Mouse (Mus musculus): Measurements from ENCODE around the gene 1700016K19Rik. TPM values are rescaled to one million over a fixed set of nuclear protein-coding genes. Genes with fewer than 3 reads are reported as not detected.

1700016K19Rik gene
- polyA plus RNA-seq, 1 experiment from 2014 or later = 5.5 TPM

DNA sequence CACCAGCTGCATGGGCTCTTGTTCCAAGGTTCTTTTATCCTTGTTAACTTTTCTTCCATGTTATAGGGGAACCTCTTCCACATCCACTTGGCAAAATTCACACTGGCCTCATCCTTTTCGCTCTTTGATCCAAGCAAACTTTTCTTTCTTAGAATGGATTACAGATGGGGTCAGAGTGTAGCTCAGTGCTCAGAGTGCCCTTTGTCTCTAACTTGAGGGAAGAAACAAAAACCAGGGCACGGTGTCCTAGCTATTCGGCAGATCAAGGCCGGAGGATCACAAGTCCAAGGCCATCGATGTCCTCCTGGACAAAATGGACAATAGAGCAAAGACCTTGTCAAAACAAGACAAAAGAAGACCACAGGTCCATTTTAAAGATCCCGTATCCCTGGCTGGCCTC is 31.0 kb upstream of the 1700016K19Rik start:
- 80% methylated on average over 6 of the region's 6 CpGs for WGBS
- H3K27me3 ChIP-seq = peaks cover 38% of the 10 kb centered on the region

DNA sequence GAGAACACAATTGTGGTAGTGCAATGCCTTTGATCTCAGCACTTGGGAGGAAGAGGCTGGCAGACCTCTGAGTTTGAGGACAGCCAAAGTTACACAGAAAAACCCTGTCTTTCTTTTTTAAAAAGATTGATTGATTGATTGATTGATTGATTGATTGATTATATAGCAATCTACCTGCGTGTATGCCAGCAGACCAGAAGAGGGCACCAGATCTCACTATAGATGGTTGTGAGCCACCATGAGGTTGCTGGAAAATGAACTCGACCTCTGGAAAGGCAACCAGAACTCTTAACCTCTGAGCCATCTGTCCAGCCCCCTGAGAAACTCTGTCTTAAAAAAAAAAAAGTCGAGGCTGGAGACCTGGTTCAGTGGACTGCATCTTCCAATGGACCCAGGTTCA is 29.1 kb upstream of the 1700016K19Rik start:
- no peak overlapping the region for H3K4me2 ChIP-seq
- H3K4me1 ChIP-seq (replicated peaks) = peaks cover 18% of the 10 kb centered on the region
- no peak overlapping the region for H3K4me3 ChIP-seq
- ATAC-seq (ENCODE audit: low FRiP score) = no peak
- H3K9me3 ChIP-seq = no peaks in the 10 kb centered on the region
- WGBS = 20% methylated on average over 3 of the region's 3 CpGs
- no peak overlapping the region for H3K9ac ChIP-seq
- H3K27me3 ChIP-seq = peaks cover 23% of the 10 kb centered on the region
- no peaks in the 10 kb centered on the region for H3K36me3 ChIP-seq
- H3K27ac ChIP-seq = no peak overlapping the region

More for the DNA sequence above, 31.0 kb upstream of the 1700016K19Rik start:
- H3K9ac ChIP-seq = no peak overlapping the region
- H3K4me3 ChIP-seq = no peak overlapping the region
- H3K36me3 ChIP-seq = no peaks in the 10 kb centered on the region
- no peak for ATAC-seq (ENCODE audit: low FRiP score)
- no peak overlapping the region for H3K4me2 ChIP-seq
- peaks cover 36% of the 10 kb centered on the region for H3K4me1 ChIP-seq (replicated peaks)
- no peaks in the 10 kb centered on the region for H3K9me3 ChIP-seq
- no peak overlapping the region for H3K27ac ChIP-seq

DNA sequence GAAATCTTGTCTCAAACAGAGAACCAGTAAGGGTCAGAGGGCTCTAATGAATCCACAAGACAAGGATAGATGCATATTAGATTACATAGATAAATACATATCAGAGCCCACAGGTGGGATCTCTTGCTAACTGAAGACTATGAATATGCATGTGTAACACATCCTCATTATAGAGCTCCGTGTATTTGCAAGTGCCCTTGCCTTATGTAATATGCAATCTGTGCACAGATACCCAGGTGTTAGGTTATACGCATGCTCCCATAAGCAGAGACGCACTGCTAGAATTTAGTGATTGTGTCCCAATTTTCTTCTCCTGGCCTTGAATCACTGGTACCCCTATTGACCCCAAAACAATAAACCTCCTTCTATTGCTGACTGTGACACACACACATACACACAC is 27.5 kb upstream of the 1700016K19Rik start:
- Histone ChIP-seq H3K9ac (no peak overlapping the region), H3K27ac (no peak overlapping the region), H3K4me1 (replicated peaks) (peaks cover 2% of the 10 kb centered on the region), H3K36me3 (no peaks in the 10 kb centered on the region), H3K4me2 (no peak overlapping the region), H3K9me3 (no peaks in the 10 kb centered on the region), H3K27me3 (peaks cover 11% of the 10 kb centered on the region), H3K4me3 (no peak overlapping the region)
- WGBS = 88% methylated on average over 3 of the region's 3 CpGs
- no peak for ATAC-seq (ENCODE audit: low FRiP score)

DNA sequence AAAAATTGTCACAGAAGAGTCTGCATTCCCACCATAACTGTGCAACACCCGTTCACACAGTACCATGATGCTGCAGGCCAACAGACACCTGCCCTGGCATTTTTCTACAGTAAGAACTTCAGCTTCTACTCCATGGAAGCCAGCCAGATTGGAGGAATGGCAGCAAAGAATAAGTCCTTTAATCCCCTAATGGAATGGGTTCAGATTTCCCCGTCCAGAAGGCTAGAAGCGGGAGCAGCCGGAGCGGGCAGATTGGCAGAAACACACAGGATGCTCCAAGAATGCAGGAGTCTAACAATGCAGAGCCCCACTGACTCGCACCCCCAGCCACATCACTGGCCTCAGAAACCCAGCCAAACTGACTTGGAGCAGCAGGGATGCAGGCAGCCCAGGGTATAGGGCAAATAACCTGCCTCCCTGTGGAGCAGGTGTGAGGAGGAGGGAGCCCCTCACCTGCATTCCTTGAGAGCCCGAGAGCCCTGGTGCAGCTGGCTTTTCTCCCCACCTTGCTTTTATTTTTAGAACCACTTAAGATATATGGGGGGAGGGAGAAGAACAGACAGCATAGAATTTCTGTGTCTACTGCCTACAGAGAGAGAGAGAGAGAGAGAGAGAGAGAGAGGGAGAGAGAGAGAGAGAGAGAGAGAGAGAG is 26.7 kb upstream of the 1700016K19Rik start:
- Histone ChIP-seq H3K9ac (no peak overlapping the region), H3K9me3 (no peaks in the 10 kb centered on the region), H3K27ac (no peak overlapping the region), H3K4me2 (no peak overlapping the region), H3K4me3 (no peak overlapping the region), H3K36me3 (no peaks in the 10 kb centered on the region), H3K4me1 (replicated peaks) (no peaks in the 10 kb centered on the region), H3K27me3 (peaks cover 8% of the 10 kb centered on the region; the same call in 1 of the 2 replicates)
- no peak for ATAC-seq (ENCODE audit: low FRiP score)
- 38% methylated on average over 7 of the region's 7 CpGs for WGBS

DNA sequence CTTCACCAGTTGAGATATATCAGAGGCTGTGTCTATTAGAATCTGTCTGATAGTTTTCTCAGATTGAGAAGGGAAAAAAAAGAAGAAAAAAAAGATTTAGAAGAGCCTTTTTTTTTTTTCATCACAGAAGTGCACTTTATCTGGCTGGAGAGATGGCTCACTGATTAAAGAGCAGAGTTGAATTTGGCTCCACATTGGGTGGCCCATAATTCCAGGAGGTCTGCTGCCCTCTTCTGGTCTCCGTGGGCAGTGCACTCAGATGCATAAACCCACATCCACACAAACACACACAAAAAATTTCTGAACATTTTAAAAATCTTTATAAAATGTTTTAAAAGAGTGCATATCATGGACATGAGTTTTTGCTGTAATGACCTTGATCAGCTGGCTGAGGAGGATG is 25.7 kb upstream of the 1700016K19Rik start:
- no peaks in the 10 kb centered on the region for H3K36me3 ChIP-seq
- H3K27ac ChIP-seq = no peak overlapping the region
- H3K9ac ChIP-seq = no peak overlapping the region
- no peak for ATAC-seq (ENCODE audit: low FRiP score)
- peaks cover 8% of the 10 kb centered on the region; the same call in 1 of the 2 replicates for H3K27me3 ChIP-seq
- no peaks in the 10 kb centered on the region for H3K9me3 ChIP-seq
- no peak overlapping the region for H3K4me3 ChIP-seq
- no peak overlapping the region for H3K4me2 ChIP-seq
- WGBS = 98% methylated on average over 1 of the region's 1 CpGs
- no peaks in the 10 kb centered on the region for H3K4me1 ChIP-seq (replicated peaks)

DNA sequence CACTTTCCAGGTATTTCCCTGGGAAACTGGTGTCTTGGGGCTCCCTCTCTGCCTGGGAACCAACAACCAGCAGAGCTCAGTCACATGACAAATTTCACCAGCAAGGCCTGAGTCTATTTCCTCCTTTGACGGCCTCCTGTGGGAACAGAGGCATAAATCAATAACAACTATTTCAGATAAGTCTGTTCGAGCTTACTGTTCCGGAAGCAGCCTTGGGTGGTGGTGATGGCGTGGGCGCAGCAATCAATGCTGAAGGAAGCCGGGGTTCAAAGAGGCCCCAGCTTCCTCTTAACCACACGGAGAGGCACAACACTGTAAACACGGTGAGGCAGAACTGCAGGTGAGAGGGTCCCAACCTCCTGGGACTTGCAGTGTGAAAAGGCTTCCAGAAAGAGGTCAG is 23.0 kb upstream of the 1700016K19Rik start:
- no peaks in the 10 kb centered on the region for H3K4me1 ChIP-seq (replicated peaks)
- H3K9me3 ChIP-seq = no peaks in the 10 kb centered on the region
- no peaks in the 10 kb centered on the region for H3K36me3 ChIP-seq
- no peak overlapping the region for H3K9ac ChIP-seq
- H3K27me3 ChIP-seq = no peaks in the 10 kb centered on the region
- ATAC-seq (ENCODE audit: low FRiP score) = no peak
- H3K27ac ChIP-seq = no peak overlapping the region
- 67% methylated on average over 8 of the region's 8 CpGs for WGBS
- H3K4me2 ChIP-seq = no peak overlapping the region
- H3K4me3 ChIP-seq = no peak overlapping the region

DNA sequence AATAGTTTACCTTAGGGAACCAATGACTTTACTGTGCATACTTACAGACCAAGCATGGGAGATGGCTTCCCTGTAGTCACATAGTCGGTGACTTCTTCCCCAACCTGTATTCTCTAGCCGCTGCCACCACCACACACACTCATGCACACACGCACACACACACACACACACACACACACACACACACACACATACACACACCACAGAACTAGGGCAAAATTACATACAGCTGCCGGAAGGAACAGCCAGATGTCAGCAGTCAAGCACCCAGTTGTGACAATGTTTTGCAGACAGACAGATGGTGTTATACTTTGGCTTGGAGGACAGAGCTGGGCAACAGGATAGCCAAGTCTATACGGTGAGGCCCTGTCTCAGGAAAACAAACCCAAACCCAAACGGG is 21.7 kb upstream of the 1700016K19Rik start:
- Histone ChIP-seq H3K27ac (no peak overlapping the region), H3K9me3 (no peaks in the 10 kb centered on the region), H3K4me3 (no peak overlapping the region), H3K27me3 (no peaks in the 10 kb centered on the region), H3K9ac (no peak overlapping the region), H3K4me1 (replicated peaks) (no peaks in the 10 kb centered on the region), H3K36me3 (no peaks in the 10 kb centered on the region), H3K4me2 (no peak overlapping the region)
- WGBS = 84% methylated on average over 6 of the region's 6 CpGs
- ATAC-seq (ENCODE audit: low FRiP score) = no peak

DNA sequence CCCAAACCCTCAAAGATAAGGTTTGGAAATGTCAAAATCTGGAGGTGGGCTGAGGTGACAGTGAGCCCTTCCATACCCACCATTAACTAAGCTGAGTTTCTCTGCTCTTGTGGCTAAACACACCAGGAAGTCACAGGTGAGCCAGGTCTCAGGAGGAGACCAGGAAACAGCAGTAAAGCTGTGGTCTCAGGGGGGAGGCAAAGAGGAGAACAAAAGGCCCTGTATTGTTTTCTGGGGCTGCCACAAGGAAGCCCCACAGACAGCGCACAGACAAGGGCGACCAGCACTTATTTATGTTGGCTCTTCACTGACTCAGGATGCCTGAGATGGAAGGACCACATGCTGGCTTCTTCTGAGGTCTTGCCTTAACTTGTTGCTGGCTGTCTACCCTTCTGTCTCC is 19.3 kb upstream of the 1700016K19Rik start:
- Histone ChIP-seq H3K4me1 (replicated peaks) (no peaks in the 10 kb centered on the region), H3K9me3 (no peaks in the 10 kb centered on the region), H3K27ac (no peak overlapping the region), H3K4me3 (no peak overlapping the region), H3K36me3 (no peaks in the 10 kb centered on the region), H3K9ac (no peak overlapping the region), H3K4me2 (no peak overlapping the region), H3K27me3 (no peaks in the 10 kb centered on the region)
- no peak for ATAC-seq (ENCODE audit: low FRiP score)
- 40% methylated on average over 2 of the region's 2 CpGs for WGBS

DNA sequence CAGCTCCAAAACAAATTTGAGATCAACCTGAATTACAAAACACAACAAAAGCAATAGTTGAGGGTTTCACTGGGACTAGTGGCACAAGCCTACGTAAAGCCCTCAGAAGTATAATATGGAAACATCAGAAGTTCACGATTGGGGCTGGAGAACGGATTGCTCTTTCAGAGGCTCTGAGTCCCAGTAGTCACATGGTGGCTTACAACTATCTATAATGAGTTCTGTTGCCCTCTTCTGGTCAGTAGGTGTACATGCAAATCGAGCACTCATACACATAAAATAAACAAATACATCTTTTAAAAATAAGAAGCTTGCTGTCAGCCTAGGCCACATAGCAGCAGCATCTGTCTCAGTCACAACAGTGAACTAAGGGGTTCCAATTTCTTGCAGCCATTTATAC is 16.5 kb upstream of the 1700016K19Rik start:
- Histone ChIP-seq H3K4me1 (replicated peaks) (no peaks in the 10 kb centered on the region), H3K4me3 (no peak overlapping the region), H3K27ac (no peak overlapping the region), H3K36me3 (no peaks in the 10 kb centered on the region), H3K27me3 (no peaks in the 10 kb centered on the region), H3K4me2 (no peak overlapping the region), H3K9me3 (no peaks in the 10 kb centered on the region), H3K9ac (no peak overlapping the region)
- WGBS = 74% methylated on average over 4 of the region's 4 CpGs
- ATAC-seq (ENCODE audit: low FRiP score) = no peak

DNA sequence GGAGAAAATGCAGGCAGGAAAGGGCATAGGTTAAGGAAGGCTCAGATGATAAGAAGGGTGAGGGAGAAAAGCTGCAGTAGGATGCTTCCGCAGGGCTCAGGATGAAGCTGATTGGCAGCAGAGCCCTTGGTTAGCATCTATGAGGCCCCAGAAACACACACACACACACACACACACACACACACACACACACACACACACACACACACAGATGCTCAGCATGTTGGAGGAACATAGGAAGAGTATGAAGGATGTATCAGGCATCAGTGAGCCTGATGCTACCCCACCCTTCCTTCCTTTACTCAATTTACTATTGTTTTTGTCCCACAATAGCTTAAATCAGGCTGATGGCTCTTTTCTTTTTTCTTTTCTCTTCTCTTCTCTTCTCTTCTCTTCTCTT is 15.1 kb upstream of the 1700016K19Rik start:
- Histone ChIP-seq H3K9ac (no peak overlapping the region), H3K4me3 (no peak overlapping the region), H3K9me3 (no peaks in the 10 kb centered on the region), H3K4me2 (no peak overlapping the region), H3K27ac (no peak overlapping the region), H3K27me3 (no peaks in the 10 kb centered on the region), H3K4me1 (replicated peaks) (no peaks in the 10 kb centered on the region), H3K36me3 (no peaks in the 10 kb centered on the region)
- ATAC-seq (ENCODE audit: low FRiP score) = no peak
- WGBS = 73% methylated on average over 1 of the region's 1 CpGs

DNA sequence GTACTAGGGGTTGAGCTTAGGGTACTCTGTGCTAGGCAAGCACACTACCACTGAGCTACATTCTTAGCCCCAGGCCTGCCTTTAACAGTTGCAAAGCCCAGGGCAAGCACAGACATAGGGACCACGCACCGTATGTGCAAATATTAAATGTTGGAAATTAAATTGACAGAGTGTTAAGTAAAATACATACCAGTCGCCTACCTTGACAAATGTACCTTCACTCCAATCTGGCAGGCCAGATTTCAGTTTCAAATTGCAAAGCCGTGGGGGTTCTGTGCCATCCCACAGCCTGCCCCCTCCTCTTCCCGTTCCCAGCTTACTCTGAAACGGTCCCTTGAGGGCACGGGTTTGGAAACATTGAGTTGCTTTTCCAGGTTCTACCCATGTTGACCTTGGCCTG is 13.8 kb upstream of the 1700016K19Rik start:
- Histone ChIP-seq H3K27ac (no peak overlapping the region), H3K27me3 (no peaks in the 10 kb centered on the region), H3K9ac (no peak overlapping the region), H3K4me2 (no peak overlapping the region), H3K4me1 (replicated peaks) (no peaks in the 10 kb centered on the region), H3K9me3 (no peaks in the 10 kb centered on the region), H3K4me3 (no peak overlapping the region), H3K36me3 (no peaks in the 10 kb centered on the region)
- ATAC-seq (ENCODE audit: low FRiP score) = no peak
- WGBS = 72% methylated on average over 7 of the region's 7 CpGs

DNA sequence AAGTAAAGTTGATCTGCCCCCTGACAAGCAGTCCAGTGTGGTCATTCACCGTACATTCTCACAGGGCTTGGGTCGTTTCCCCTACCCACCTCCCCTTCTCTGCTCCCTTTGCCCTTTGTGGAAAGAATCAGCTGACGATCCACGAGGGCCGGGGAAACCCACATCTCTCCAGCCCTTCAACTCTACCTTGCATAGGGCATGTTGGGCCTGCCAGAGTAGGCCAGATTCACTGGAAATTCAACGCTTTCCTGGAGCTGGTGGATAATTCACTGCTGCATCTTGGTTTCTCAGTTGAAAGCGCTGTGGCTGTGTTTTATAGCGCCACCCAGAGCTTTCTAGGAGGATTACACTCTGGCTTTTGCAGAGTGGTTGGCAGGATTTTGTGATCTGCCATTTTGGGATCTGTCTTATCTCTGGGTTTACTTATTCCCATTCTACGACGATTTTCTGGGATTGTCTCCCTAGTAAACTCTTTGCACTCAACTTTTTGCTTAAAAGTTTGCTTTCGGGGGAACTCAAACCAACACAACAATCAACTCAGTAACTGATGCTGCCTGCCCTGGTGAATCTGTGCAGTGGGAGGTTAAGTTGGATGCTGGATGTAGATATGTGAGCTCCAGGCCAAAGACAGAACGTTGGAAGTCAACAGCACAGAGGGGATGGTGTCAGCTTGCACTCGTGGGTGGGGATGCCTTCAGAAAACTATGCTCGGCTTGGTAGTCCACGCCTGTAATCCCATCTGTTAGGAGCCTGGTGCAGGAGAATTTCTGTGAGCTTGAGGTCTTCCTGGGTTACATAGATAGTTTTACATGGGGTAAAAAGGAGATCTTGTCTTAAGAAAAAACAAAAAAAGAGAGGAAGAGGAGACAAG is 8.5 kb upstream of the 1700016K19Rik start:
- whole genome bisulfite sequencing = 80% methylated on average over 15 of the region's 15 CpGs
- no peak for ATAC-seq (ENCODE audit: low FRiP score)

DNA sequence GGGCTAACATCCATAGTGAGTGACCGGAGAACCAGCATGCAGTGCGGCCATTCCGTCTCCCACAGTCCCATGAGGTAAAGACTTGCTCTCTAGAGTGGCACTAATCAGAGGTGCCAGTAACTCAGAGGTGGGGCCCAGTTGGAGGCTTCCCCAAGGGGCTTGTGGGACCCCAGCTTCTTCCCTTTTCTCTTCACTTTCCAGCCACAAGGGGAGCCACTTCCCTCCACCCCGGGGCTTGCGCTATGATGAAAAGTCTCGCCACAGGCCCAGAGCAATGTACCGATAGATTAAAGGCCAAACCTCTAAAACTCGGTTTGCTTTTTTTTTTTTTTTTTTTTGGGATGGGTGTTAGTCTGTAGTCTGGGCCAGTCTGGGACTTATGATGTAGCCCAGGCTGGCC is 7.8 kb upstream of the 1700016K19Rik start:
- ATAC-seq (ENCODE audit: low FRiP score) = no peak
- no peak overlapping the region for H3K27ac ChIP-seq
- no peaks in the 10 kb centered on the region for H3K4me1 ChIP-seq (replicated peaks)
- no peaks in the 10 kb centered on the region for H3K27me3 ChIP-seq
- H3K36me3 ChIP-seq = no peaks in the 10 kb centered on the region
- WGBS = 94% methylated on average over 8 of the region's 8 CpGs
- no peak overlapping the region for H3K9ac ChIP-seq
- no peaks in the 10 kb centered on the region for H3K9me3 ChIP-seq
- no peak overlapping the region for H3K4me3 ChIP-seq
- H3K4me2 ChIP-seq = no peak overlapping the region

More for the DNA sequence above, 8.5 kb upstream of the 1700016K19Rik start:
- H3K36me3 ChIP-seq = no peaks in the 10 kb centered on the region
- H3K27me3 ChIP-seq = no peaks in the 10 kb centered on the region
- no peaks in the 10 kb centered on the region for H3K4me1 ChIP-seq (replicated peaks)
- no peak overlapping the region for H3K4me2 ChIP-seq
- H3K27ac ChIP-seq = no peak overlapping the region
- H3K9ac ChIP-seq = no peak overlapping the region
- H3K9me3 ChIP-seq = no peaks in the 10 kb centered on the region
- no peak overlapping the region for H3K4me3 ChIP-seq
